Mouse (Mus musculus) layer of hippocampus, adult 8-10 months (tissue): ENCODE measurements at regions not wholly inside any gene's neighbourhood (a gene's known extent, or its start where the extent isn't known, plus 50 kb on each side); places are given as distances from the start of the nearest gene placed in this dataset.

ENCODE experiments used
- DNase-seq, 2 experiments: peaks; one replicate each; pipeline ENCODE4 v3.0.0; 2022; ENCODE audit warnings: low spot score in 2 of 2

DNA sequence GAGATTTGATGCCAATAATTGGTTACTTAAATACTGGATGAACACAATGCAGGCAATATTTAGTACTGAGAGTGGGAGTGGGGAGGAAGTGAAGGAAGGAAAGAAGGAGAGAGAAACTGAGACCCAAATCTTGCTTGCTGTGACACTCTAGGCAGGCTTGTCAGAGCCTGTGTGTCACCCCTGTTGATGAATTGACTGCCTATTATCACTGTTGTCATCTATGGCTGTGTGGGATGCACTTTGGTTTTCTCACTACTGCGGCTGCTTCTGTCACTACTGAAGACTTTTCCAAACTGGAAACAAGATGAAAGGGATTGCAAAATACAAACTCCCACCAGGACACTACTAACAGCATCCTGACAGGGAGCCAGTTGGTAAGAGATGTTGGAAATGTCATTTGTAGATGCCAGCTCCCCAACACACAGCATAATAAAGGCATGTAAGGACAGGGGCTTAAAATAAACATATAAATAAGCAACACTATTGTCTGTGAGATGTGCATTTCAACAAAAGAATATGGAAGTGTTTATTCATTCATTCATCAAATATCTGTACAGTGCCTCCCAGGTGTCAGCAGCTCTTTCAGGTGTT is 207.0 kb upstream of the Ufl1 start:
- no peak for DNase-seq

DNA sequence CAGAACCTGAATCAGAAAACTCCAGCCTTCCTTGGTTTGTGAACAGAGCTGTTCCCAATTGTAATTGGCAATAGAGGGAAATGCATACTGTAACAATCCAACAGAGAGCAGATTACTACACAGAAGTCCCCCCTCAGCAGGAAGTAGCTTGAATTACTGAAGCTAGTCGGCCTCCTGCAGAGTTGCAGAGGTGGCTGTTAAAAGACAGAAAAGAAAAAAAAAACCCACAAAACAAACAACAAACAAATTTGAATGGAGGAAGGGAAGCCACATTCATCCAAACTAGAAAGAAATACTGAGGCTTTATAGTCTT is 202.0 kb upstream of the Ufl1 start:
- no peak for DNase-seq

DNA sequence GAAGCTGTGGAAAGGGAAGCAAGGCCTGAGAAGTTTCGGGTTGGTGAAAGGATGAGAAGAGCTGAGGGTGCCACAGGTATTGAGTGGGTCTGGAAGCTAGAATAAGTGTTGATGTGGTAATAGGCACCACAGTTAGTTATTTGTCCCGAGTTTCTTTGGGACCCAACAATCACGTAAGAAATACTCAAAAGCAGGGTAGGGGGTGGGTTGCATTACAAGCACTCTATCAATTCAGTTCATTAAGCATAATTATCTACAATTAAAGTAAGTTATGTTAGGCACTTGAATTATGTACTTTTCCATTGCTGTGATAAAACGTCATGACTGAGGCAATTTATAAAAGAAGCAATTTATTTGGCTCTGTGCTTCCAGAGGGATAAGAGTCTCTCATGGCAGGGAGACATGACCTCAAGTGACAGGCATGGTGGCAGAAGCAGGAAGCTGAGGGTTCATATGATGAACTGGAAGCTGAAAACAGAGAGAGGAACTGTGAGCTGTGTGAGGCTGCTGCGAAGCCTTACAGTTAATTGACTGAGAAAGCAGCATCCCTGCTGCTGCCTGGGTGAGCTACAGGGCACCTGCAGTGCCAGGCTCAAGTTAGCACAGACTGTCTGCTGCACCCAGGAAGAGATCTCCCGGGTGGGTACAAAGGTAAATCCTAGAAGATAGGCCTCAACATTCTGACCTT is 201.5 kb upstream of the Ufl1 start:
- no peak for DNase-seq

DNA sequence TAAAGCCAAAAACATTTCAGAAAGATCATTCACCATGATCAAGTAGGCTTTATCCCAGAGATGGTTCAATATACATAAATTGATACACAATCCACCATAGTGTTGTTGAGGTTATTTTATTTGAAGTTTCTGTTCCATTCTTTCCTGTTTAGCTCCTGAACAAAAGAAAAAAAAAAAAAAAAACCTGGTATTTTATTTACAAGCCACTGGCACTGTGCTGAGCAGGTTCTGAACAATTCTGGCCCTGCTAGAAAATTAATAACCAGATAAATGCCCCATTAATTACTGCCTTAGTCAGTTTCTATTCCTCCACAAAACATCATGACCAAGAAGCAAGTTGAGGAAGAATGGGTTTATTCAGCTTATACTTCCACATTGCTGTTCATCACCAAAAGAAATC is 191.4 kb upstream of the Ufl1 start:
- DNase-seq: no peak

DNA sequence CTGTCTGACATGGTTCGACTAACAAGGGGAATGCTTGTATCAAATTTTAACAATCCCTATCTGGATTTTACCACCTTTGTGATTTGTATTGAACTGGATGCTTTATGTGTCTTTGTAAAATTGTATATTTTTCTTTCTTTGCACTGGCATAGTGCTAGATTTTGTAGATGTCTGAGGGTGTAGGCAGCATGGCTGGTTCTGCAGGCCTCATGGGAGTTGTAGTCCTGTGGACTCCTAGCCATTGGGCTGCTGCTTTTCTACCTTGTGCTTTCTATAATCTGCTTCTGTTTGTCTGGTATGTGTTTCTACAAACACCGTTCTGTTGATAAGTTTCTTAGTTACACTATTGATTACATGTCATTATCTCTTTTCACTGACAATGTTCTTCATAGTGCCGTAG is 184.9 kb upstream of the Ufl1 start:
- DNase-seq: no peak

DNA sequence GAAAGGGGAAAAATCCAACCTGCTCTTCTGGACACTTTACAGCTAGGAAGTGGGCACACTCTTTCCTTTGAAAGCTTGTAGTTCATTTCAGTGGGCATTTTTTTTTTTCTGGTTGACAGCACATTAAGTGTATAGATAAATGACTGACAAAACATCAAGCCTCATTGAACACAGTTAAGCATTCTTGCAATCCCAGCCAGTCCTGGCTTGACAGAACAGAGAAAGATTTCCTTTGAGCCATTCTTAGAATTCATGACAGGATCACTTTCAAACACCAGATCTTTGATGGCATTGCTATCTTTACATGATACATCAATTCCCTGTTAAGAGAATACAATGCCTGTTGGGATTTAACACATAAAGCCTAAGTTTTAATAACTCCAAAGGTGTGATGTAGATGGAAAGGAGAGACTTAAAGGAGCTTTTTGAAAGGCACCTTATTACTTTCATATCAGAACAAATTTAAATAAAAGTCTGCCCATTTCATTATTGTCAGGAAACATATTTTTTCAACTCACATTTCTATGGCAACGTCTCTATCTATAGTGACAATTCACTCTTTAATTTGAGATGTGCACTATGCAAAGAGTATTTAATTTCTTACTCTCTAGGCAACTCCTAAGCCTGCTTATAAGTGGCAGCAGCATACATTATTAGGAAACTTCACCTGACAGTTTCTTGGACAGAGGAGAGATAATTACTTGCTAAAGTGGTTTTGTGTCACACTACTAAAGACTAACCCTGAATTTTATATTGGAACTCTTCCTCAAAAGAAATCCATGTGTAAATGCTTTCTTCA is 183.4 kb upstream of the Ufl1 start:
- no peak for DNase-seq

DNA sequence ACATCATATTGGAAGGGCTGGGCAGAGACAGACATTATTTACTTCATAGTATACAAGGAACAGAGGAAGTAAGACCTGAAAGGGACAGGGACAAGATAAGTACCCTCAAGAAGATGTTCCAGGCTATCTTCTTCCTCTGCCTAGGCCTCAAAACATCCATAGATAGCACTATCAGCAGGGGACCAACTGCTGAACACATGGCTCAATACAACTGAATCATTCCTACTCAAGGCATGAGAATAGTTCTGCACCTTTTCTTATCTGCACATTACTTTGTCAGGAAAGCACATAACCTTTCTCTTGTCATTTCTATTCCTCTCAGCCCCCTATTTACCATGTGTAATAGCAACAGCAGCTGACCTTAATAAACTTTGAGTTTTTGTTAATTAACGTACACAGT is 182.4 kb upstream of the Ufl1 start:
- no peak for DNase-seq

DNA sequence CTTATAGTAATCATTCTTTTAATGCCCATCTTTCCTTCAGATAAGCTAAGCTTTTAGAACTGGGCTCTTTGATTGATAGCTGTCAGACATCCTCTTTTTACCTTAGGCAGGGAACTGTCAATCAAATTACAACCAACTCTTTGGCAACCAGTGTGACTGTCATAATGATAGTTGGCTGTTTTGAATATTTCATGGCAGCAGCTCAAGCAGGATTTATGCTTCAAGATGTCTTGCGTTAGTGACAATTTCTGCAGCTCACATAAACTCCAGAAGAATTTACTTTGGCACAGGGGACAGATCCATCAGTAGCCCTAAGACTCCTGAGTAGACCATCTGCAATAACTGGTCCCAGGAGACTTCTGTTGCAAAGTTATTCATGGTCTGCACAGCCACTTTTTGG is 178.5 kb upstream of the Ufl1 start:
- no peak for DNase-seq

DNA sequence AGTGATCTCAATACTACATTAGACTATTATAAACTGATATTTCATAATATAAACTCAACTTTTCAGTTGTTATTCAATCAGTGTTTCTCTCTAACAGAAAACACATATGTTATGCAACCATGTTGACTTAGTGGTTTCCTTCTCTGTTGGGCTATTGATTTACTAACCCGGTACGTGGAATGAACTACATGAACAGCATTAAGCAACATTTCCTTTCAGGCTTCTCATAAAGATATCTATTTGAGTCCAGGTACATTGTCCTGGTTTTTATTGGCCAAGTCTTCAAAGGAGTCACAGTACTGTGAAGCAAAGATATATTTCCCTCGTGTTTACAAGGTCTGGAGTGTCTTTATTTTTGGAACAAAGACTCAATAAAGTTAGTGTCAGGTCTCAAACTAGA is 173.1 kb upstream of the Ufl1 start:
- DNase-seq: no peak

DNA sequence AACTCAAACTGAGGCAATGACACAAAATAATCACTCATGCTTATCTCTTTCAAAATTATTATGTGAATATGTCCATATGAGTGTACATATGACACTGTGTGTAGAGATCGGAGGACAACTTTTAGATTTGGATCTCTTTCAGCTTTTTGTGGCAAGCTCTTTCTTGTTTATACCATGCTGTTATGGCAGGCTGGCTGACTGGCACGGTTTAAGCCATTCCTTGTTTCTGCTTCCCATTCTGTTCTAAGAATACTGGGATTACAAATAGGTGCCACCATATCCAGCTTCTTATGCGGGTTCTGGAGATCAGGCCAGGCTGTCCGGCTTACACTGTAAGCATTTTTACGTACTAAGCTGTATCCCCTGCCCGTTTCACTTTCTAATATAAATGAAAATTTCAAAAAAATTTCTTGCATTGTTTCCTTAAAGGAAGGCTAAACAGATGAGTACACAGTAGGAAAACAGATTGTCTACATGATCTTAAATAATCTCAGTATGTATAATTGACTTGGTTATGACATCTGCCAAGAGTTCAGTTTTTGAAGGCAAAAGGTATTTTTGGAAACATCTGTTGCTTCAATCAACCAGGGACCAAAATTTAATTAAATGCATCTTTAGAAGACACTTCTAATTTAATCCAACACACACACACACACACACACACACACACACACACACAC is 171.6 kb upstream of the Ufl1 start:
- DNase-seq: no peak

DNA sequence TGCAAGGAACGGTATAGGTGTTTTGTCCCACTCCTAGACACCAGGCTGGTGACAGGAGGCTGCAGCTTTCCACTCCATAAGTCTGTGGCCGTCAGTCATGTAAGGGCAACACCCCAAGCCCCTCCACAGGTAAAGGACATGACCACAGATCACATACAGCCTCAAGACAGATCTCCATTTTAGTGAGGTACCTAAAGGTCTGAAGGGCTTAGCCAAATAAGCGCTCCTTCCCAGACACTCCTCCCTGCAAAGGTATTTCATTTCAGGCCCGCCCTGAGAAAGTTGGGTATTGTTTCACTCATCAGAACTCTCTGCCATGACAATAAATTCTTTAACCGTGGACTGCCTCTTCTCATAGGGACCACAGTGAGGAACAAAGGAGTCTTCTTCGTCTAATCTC is 170.2 kb upstream of the Ufl1 start:
- no peak for DNase-seq

DNA sequence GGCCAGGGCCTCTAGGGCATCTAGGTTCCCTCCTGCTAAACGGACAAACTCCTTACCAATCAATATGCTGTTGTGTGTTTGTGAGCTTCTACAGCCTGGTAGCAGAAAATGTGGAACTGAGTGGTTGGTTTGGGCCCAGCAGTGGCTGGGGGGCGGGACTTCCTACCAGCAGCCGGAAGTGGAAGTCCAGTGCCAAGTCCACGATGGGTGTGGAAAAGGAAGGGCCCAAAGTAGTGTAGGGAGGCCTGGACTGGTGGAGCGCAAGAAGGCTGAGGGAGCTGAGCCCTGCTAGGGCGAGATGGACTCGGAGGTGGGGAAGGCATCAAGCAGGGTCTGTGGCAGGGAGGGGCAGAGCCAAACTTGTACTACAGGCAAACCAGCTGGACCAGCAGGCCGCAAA is 150.6 kb upstream of the Ufl1 start:
- DNase-seq: no peak

DNA sequence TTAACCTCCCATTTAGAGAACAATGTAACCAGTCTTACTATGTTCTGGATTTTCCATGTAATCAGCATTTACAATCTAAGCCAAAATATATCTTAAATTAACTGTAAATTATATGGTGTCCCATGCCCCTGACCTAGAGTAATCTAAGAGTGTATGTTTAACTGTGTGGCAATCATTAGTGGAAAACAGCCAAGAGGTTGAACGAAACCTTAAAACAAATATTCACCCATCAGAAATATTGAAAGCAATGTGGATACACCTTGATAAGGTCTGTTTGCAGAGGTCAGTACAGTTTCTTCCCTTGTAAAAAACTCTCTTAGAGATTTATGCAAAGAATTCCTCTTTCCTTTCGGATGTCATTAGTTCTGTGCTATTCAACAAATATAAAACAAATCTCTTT is 134.7 kb upstream of the Ufl1 start:
- DNase-seq: no peak

DNA sequence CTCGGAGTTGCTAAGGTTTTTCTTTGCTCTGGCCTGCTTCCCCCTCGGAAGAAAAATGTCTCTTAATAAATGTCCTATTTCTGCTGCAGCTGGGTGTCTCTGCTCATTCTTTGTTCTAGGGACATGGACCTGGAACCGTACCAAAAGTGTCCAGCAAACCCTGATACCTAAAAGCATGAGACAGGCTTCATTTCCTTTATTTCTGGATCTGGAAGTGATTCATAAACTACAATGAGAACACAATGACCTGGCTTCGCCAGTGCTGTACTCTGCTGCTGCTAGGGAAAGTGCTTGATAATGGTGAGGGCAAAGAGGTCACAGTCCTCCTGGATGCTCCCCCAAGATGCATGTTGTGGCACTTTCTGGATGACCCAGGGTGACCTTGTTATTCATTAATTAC is 128.8 kb upstream of the Ufl1 start:
- no peak for DNase-seq

DNA sequence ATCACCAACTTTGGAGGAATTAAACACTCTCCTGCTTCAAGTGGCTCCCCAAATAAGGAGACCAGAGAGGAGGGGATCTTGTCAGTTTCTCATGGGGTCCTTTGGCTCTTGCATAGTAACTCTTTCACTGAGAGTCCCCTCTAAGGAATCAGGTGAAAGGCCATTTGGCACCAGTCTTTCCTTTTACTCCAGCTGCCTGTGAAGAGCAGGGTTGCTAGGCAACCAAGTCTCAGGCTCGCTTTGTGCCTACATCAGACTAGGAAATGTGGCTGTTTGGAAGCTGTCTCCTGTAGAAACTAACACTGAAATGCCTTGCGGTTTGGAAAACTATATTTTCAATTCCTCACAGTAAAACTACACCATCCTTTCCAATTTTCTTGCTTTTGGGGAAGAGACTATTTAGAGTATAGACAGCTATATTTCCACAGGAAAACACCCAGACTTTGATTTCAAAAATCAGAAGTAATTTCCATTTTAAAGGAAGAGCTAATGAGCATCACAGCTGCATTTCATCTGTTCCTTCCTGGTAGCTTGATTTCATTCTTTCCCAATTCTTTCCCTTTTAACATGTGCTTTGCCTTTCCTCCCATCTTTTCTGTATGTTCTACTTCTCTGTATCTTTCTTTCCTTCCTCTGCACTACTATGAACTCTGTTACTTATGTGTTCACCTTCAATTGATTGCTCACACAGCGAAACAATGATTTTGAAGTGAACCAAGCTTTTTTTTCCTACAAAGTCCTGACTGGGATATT is 127.3 kb upstream of the Ufl1 start:
- peak; percentile 53 to 77 for DNase-seq

DNA sequence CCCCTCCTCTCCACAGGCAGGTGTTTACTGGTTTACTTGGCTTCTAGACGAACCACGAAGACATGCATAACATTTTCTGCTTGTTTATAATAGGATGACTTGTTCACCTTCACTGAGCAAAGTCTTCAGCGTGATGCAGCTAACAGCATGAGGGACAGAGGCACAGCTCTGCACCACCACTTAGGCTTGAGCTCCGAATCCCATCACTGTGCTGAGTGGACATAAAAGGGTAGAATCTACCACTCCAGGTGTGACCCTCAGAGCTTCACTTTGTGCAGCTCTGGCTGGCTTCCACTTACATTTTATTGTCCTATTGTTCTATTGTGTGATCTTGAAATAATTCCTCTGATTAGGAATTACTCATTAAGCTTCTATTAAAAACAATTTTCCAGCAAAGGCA is 126.2 kb upstream of the Ufl1 start:
- no peak for DNase-seq

DNA sequence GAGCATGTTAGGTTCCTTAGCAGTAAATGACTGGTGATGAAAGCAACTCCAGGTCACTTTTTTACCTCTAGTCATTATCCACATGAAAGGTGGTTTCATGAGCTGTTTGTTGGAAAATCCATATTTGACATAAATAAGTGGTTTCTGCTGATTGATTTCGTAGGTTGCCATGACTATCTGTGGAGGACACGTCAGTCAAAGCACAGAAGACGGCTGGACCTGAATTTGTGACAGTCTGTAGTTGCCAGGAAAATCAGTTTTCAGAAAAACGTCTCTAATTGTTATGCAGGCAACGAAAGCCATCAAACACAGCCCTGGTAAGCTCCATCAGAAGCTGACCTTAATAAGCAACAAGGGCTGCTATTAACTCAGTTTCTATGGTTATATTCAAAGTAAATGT is 107.9 kb upstream of the Ufl1 start:
- DNase-seq: no peak

DNA sequence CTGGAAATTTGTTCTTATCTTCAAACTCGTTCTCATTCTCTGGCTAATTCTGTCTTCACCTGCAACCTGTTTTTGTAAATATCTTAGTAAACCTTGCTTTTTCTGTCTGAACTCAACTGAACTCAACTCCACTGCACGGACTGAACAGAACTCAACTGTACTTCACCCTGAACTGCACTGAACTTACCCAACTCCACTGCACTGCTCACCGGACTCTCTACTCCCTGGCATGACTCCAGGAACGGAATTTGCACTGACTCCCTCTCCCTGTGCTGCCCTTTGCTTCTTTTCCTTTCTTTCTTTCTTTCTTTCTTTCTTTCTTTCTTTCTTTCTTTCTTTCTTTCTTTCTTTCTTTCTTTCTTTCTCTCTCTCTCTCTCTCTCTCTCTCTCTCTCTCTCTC is 90.4 kb upstream of the Ufl1 start:
- DNase-seq: no peak

DNA sequence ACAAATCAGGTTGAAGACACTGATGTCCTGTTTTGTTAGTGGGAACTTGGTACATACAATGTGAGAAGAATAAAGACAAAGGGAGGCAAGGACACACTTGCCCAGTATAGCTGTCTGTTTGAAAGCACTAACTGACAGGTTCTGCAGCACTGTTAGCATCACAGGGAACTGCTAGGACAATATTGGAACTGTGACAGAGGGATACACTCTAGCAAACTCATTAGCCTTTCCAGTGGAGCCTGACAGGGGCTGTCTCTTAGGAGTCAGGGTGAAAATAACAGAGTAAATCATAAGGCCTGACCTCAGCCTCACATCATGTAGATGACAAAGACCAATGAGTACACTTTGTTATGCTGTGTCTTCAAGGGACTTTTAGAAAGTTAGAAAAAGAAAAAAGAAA is 82.8 kb upstream of the Ufl1 start:
- DNase-seq: no peak

DNA sequence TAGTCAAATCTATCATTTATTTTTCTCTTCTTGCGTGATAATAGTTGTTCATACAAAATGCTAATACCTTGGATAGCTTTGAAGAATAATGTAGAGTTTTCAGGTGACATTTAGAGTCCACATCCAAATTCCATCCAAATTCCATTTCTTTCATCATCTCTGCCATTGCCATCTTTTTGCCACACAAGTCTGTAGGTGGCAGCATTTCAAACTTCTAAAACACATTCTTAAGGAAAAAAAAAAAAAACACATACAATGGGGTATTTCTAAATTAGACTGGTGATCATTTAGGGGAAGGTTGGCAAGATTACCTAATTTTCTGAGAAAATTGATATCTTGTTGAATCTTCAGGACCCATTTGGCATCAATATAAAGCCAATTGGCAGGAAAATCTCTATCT is 56.0 kb upstream of the Ufl1 start:
- DNase-seq: no peak
